Mouse (Mus musculus): ENCODE measurements around the gene Atf7. TPM values are rescaled to one million over a fixed set of nuclear protein-coding genes. Genes with fewer than 3 reads are reported as not detected.
"Not testable (repeated sequence)": the region's sequence is repeated elsewhere in the genome, so short reads cannot be mapped to it uniquely, and the experiment has no call there.

The Atf7 gene
- total and polyA plus RNA-seq, 3 experiments, result 6.7 to 31.9 (median 8.6) TPM

DNA sequence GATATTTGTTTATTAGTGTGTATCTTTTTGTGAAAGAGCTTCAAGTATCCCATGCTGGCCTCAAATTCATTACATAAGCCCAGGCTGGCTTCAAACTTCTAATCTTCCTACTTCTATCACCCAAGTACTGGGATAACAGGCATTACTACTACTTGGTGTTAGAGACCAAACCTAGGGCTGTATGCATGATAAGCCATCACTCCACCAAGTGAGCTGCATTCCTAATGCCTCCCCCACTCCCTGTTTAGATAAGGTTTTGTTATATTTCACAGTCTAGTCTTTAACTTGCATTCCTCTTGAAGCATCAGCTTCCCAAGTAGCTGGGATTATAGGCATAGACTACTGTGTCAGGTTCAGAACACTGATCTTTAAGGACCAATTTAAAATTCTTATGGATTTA lies 11.0 kb downstream of the Atf7 start:
- H3K27me3 ChIP-seq (replicated peaks), result no peaks in the 10 kb centered on the region
- no peak overlapping the region for H3K4me3 ChIP-seq (replicated peaks in 1 of 3; ENCODE audit: low read depth in 2 of 3, low read length in 2 of 3, poor library complexity in 1 of 3)
- peaks cover 4% of the 10 kb centered on the region for H3K79me2 ChIP-seq (replicated peaks; ENCODE audit: control insufficient read depth, extremely low read depth, insufficient read depth, poor library complexity, severe bottlenecking)
- peaks cover 0 to 25% of the 10 kb centered on the region in 2 experiments; a peak in 2 of 4 replicates for H3K4me1 ChIP-seq (ENCODE audit: control insufficient read depth in 1 of 2, insufficient read depth in 2 of 2)
- dilution Hi-C loops (cut with MboI; ENCODE audit: extremely low pct_ligation_motif_present, extremely low pct_unique_long_range_greater_than_20kb, low sequenced_read_pairs), result no loop called here
- no peak for DNase-seq (ENCODE audit: extremely low read depth)
- no peak for TF ChIP-seq CHD2 (IDR thresholded peaks at IDR 0.05; ENCODE audit: low read length)
- TF ChIP-seq USF1 (IDR thresholded peaks at IDR 0.05; ENCODE audit: low read depth, low read length), result no peak
- no peak for TF ChIP-seq CHD1 (IDR thresholded peaks at IDR 0.05; ENCODE audit: low read depth, low read length)
- in situ Hi-C loops (cut with MboI; ENCODE audit: low pct_ligation_motif_present, low pct_unique_long_range_greater_than_20kb, low sequenced_read_pairs), result no loop called here
- H3K9me3 ChIP-seq (replicated peaks; ENCODE audit: low read length), result peaks cover 2% of the 10 kb centered on the region
- H3K36me3 ChIP-seq (replicated peaks in 1 of 2; ENCODE audit: control insufficient read depth in 1 of 2, insufficient read depth in 1 of 2, low read length in 1 of 2), result peaks cover 0 to 30% of the 10 kb centered on the region in 2 experiments
- H3K9ac ChIP-seq (ENCODE audit: insufficient read depth, low read depth), result no peak overlapping the region
- no peak overlapping the region for H3K4me2 ChIP-seq (ENCODE audit: insufficient read depth, low read depth, poor library complexity, severe bottlenecking)
- no peak overlapping the region for H3K27ac ChIP-seq (ENCODE audit: insufficient read depth, low read depth)

DNA sequence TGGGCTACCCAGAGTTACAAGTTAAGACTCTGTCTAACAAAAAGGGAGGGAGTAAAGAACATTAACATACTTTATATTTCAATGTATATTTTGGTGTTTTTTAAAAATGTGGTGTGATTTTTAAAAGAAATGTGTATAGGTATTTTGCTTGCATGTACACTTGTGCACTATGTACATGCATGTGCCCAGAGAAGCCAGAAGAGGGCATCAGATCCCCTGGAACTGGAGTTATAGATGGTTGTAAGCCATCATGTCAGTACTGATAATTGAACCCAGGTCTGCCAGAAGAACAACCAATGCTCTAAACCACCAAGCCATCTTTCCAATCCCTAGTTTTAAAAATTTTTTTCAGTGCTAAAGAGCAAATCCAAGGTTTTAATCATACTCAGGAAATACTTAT lies 12.3 kb downstream of the Atf7 start:
- no peak overlapping the region for H3K9ac ChIP-seq (ENCODE audit: insufficient read depth, low read depth)
- no peak overlapping the region for H3K27ac ChIP-seq (ENCODE audit: insufficient read depth, low read depth)
- H3K36me3 ChIP-seq (replicated peaks in 1 of 2; ENCODE audit: control insufficient read depth in 1 of 2, insufficient read depth in 1 of 2, low read length in 1 of 2), result peaks cover 0 to 25% of the 10 kb centered on the region in 2 experiments
- H3K4me2 ChIP-seq (ENCODE audit: insufficient read depth, low read depth, poor library complexity, severe bottlenecking), result no peak overlapping the region
- in situ Hi-C loops (cut with MboI; ENCODE audit: low pct_ligation_motif_present, low pct_unique_long_range_greater_than_20kb, low sequenced_read_pairs), result no loop called here
- dilution Hi-C loops (cut with MboI; ENCODE audit: extremely low pct_ligation_motif_present, extremely low pct_unique_long_range_greater_than_20kb, low sequenced_read_pairs), result no loop called here
- H3K27me3 ChIP-seq (replicated peaks), result no peaks in the 10 kb centered on the region
- no peak overlapping the region for H3K4me3 ChIP-seq (replicated peaks in 1 of 3; ENCODE audit: low read depth in 2 of 3, low read length in 2 of 3, poor library complexity in 1 of 3)
- TF ChIP-seq NRF1 (IDR thresholded peaks at IDR 0.05; ENCODE audit: low read depth, low read length) (no peak), RAD21 (IDR thresholded peaks at IDR 0.05; ENCODE audit: low read depth, low read length) (peak; percentile 33), CTCF (conservative IDR thresholded peaks at IDR 0.05 in 1 of 2, IDR thresholded peaks at IDR 0.05 in 1 of 2; ENCODE audit: low read depth in 2 of 2, low read length in 2 of 2) (peak in 1 of 2 experiments; percentile 49; a peak in 2 of 4 replicates), UBTF (IDR thresholded peaks at IDR 0.05; ENCODE audit: low read depth, low read length) (no peak)
- H3K9me3 ChIP-seq (replicated peaks; ENCODE audit: low read length), result peaks cover 2% of the 10 kb centered on the region
- DNase-seq (ENCODE audit: extremely low read depth), result no peak
- peaks cover 4% of the 10 kb centered on the region for H3K79me2 ChIP-seq (replicated peaks; ENCODE audit: control insufficient read depth, extremely low read depth, insufficient read depth, poor library complexity, severe bottlenecking)
- H3K4me1 ChIP-seq (ENCODE audit: control insufficient read depth in 1 of 2, insufficient read depth in 2 of 2), result peaks cover 0 to 17% of the 10 kb centered on the region in 2 experiments; a peak in 2 of 4 replicates

DNA sequence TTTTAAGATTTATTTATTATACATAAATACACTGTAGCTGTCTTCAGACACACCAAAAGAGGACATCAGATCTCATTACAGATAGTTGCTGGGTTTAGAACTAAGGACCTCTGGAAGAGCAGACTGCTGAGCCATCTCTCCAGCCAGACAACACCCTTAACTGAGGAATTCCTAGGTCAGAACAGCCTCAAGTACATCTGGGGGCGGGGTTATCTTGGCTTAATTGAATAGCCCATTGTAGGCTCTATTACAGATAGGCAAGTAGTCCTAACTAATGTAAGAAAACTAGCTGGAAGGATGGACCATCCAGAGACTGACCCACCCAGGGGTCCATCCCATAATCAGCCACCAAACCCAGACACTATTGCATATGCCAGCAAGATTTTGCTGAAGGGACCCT lies 16.7 kb downstream of the Atf7 start:
- H3K27me3 ChIP-seq (replicated peaks); in situ Hi-C loops (cut with MboI; ENCODE audit: low pct_ligation_motif_present, low pct_unique_long_range_greater_than_20kb, low sequenced_read_pairs); DNase-seq (ENCODE audit: extremely low read depth); H3K4me2 ChIP-seq (ENCODE audit: insufficient read depth, low read depth, poor library complexity, severe bottlenecking); H3K4me3 ChIP-seq (replicated peaks in 1 of 3; ENCODE audit: low read depth in 2 of 3, low read length in 2 of 3, poor library complexity in 1 of 3); dilution Hi-C loops (cut with MboI; ENCODE audit: extremely low pct_ligation_motif_present, extremely low pct_unique_long_range_greater_than_20kb, low sequenced_read_pairs); H3K27ac ChIP-seq (ENCODE audit: insufficient read depth, low read depth); H3K9me3 ChIP-seq (replicated peaks; ENCODE audit: low read length); H3K9ac ChIP-seq (ENCODE audit: insufficient read depth, low read depth); H3K79me2 ChIP-seq (replicated peaks; ENCODE audit: control insufficient read depth, extremely low read depth, insufficient read depth, poor library complexity, severe bottlenecking): not testable (repeated sequence)
- H3K36me3 ChIP-seq (replicated peaks in 1 of 2; ENCODE audit: control insufficient read depth in 1 of 2, insufficient read depth in 1 of 2, low read length in 1 of 2), result peaks cover 0 to 32% of the 10 kb centered on the region in 2 experiments
- H3K4me1 ChIP-seq (ENCODE audit: control insufficient read depth in 1 of 2, insufficient read depth in 2 of 2), result peaks cover 0 to 12% of the 10 kb centered on the region in 2 experiments; a peak in 1 of 4 replicates

Data from CH12.LX (cell line).